Mouse (Mus musculus) CH12.LX (cell line): ENCODE data around the gene Chit1.

Experiments used
- CTCF ChIP-seq, 2 experiments: IDR thresholded peaks in 1 of 2; conservative IDR thresholded peaks in 1 of 2; 2 replicates each; pipeline ENCODE4 v1.5.1; 2011 to 2012; ENCODE audit warnings: low read depth in 2 of 2, low read length in 2 of 2, improper control_type of control experiment in 1 of 2, inconsistent platforms in 1 of 2, mild to moderate bottlenecking in 1 of 2, moderate library complexity in 1 of 2
- IRF4 ChIP-seq: IDR thresholded peaks from 2 replicates; pipeline ENCODE4 v1.6.1; 2014; ENCODE audit warnings: low read depth, mild to moderate bottlenecking, inconsistent platforms, low read length, improper control_type of control experiment
- JUND ChIP-seq: conservative IDR thresholded peaks from 2 replicates; pipeline ENCODE4 v1.6.1; 2011; ENCODE audit warnings: low read depth, low read length, improper control_type of control experiment
- MYC ChIP-seq: IDR thresholded peaks from 2 replicates; pipeline ENCODE4 v1.6.1; 2011; ENCODE audit warnings: low read depth, mild to moderate bottlenecking, improper control_type of control experiment, low read length
- POLR2A ChIP-seq: IDR thresholded peaks from 2 replicates; pipeline ENCODE4 v1.6.1; 2011; ENCODE audit warnings: low read depth, mild to moderate bottlenecking, improper control_type of control experiment, low read length
- POLR2AphosphoS2 ChIP-seq: IDR thresholded peaks from 2 replicates; pipeline ENCODE4 v1.6.1; 2011; ENCODE audit warnings: low read depth, low read length, improper control_type of control experiment
- TCF12 ChIP-seq: IDR thresholded peaks from 2 replicates; pipeline ENCODE4 v1.6.1; 2014; ENCODE audit warnings: low read depth, mild to moderate bottlenecking, inconsistent platforms, low read length, improper control_type of control experiment
- USF1 ChIP-seq: IDR thresholded peaks from 2 replicates; pipeline ENCODE4 v1.6.1; 2014; ENCODE audit warnings: low read depth, mild to moderate bottlenecking, inconsistent platforms, low read length, improper control_type of control experiment
- USF2 ChIP-seq: conservative IDR thresholded peaks from 2 replicates; pipeline ENCODE4 v1.6.1; 2011; ENCODE audit warnings: low read depth, low read length, improper control_type of control experiment
- ZMIZ1 ChIP-seq: IDR thresholded peaks from 2 replicates; pipeline ENCODE4 v1.6.1; 2012; ENCODE audit warnings: low read depth, mild to moderate bottlenecking, inconsistent platforms, low read length, improper control_type of control experiment

DNA sequence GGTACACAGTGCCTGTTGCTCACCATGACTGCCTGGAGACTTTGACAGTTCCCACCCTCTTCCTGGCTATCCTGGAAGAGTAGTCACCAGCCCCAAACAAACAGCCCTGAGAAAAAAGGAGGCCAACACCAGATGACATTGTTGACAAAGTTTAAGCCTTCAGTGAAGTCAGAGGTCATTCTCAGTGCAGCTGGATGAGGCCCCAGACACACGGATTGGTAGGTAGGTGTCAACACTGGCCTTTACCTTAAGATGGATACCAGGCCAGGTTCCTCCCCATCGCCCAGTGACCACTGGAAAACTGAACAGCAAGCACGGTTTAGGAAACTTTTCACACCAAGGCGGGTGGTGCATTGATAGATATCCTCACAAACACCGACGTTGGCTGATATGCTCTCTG lies 18.7 kb upstream of the Chit1 start:
- TF ChIP-seq CTCF (conservative IDR thresholded peaks at IDR 0.05 in 1 of 2, IDR thresholded peaks at IDR 0.05 in 1 of 2; ENCODE audit: low read depth in 2 of 2, low read length in 2 of 2) (no peak), USF2 (no peak), USF1 (no peak), POLR2A (no peak), IRF4 (no peak), TCF12 (no peak), MYC (no peak), JUND (no peak), ZMIZ1 (no peak), POLR2AphosphoS2 (no peak)
